Mouse (Mus musculus) liver, embryonic 16.5 days (tissue): ENCODE data around the gene Kcnb1. TPM values are rescaled to one million over a fixed set of nuclear protein-coding genes. Genes with fewer than 3 reads are reported as not detected.

ENCODE experiments used
- ATAC-seq: fragments of 200-750 bp; cut with Nextera tagmentation; 2 replicates; pipeline ENCODE4 v1.8.0; 2017; ENCODE audit warnings: low read depth, mild to moderate bottlenecking, moderate number of reproducible peaks, moderate library complexity
- H3K27ac ChIP-seq: fragments of 300-500 bp; sonication (generic); 2 replicates; pipeline ENCODE4 v1.5.1; 2014; ENCODE audit warnings: mild to moderate bottlenecking, low read length
- H3K27me3 ChIP-seq: fragments of 300-500 bp; sonication (generic); 2 replicates; pipeline ENCODE4 v1.6.1; 2014; ENCODE audit warnings: low read depth, low read length, mixed read lengths; ENCODE audit not compliant: control insufficient read depth, insufficient read depth
- H3K36me3 ChIP-seq: fragments of 300-500 bp; sonication (generic); 2 replicates; pipeline ENCODE4 v1.6.1; 2014; ENCODE audit warnings: mild to moderate bottlenecking; ENCODE audit not compliant: control insufficient read depth, insufficient read depth
- H3K4me1 ChIP-seq: fragments of 300-500 bp; sonication (generic); 2 replicates; pipeline ENCODE4 v1.6.1; 2014; ENCODE audit warnings: low read depth, low read length, mixed read lengths; ENCODE audit not compliant: control insufficient read depth
- H3K4me2 ChIP-seq: fragments of 300-500 bp; sonication (generic); 2 replicates; pipeline ENCODE4 v1.6.1; 2014; ENCODE audit warnings: low read depth, low read length, mixed read lengths
- H3K4me3 ChIP-seq: fragments of 300-500 bp; sonication (generic); 2 replicates; pipeline ENCODE4 v1.5.1; 2014; ENCODE audit warnings: low read depth, mild to moderate bottlenecking, low read length
- H3K9ac ChIP-seq: fragments of 300-500 bp; sonication (generic); 2 replicates; pipeline ENCODE4 v1.6.1; 2014; ENCODE audit warnings: low read depth, low read length
- H3K9me3 ChIP-seq: fragments of 300-500 bp; sonication (generic); replicated peaks from 2 replicates; pipeline ENCODE4 v1.6.1; 2016; ENCODE audit warnings: low read length; ENCODE audit not compliant: control insufficient read depth
- WGBS: fragments of 180-500 bp; shearing (Covaris S2); extraction: QIAGEN DNeasy Blood & Tissue Kit; methylation state at CpG from one replicate; pipeline ENCODE4 v1.1.7; 2014; ENCODE audit not compliant: insufficient replicate concordance; 5-methylcytosine and 5-hydroxymethylcytosine counted together
- polyA plus RNA-seq: library from polyadenylated mRNA; unstranded; fragments of >200 nt; fragmentation: Nextera tagmentation; extraction: Ambion mirVana; gene quantifications from 2 replicates; pipeline ENCODE4 v1.2.1, GENCODE M21; 2015

Kcnb1 gene
- polyA plus RNA-seq, 1 experiment from 2014 or later, result 0.14 TPM

- Histone ChIP-seq H3K4me2 (no peak overlapping the region), H3K9me3 (no peaks in the 10 kb centered on the region), H3K36me3 (no peaks in the 10 kb centered on the region), H3K27me3 (peaks cover 5% of the 10 kb centered on the region; the same call in 1 of the 2 replicates), H3K27ac (no peak overlapping the region), H3K4me3 (no peak overlapping the region), H3K4me1 (no peaks in the 10 kb centered on the region), H3K9ac (no peak overlapping the region)
- WGBS, result 61% methylated on average over 8 of the region's 8 CpGs
- no peak for ATAC-seq
Observed at GRCm38 (mm10) chr2:167181096-167181495, 8.9 kb downstream of the Kcnb1 start.

- H3K4me1 ChIP-seq, result no peaks in the 10 kb centered on the region
- 65% methylated on average over 10 of the region's 10 CpGs for WGBS
- no peaks in the 10 kb centered on the region for H3K36me3 ChIP-seq
- no peak overlapping the region for H3K4me2 ChIP-seq
- no peaks in the 10 kb centered on the region for H3K9me3 ChIP-seq
- H3K27me3 ChIP-seq, result no peaks in the 10 kb centered on the region
- H3K27ac ChIP-seq, result no peak overlapping the region
- no peak for ATAC-seq
- H3K9ac ChIP-seq, result no peak overlapping the region
- no peak overlapping the region for H3K4me3 ChIP-seq
Observed at GRCm38 (mm10) chr2:167179301-167179700, 10.7 kb downstream of the Kcnb1 start.

- Histone ChIP-seq H3K4me3 (no peak overlapping the region), H3K36me3 (no peaks in the 10 kb centered on the region), H3K4me2 (no peak overlapping the region), H3K27me3 (no peaks in the 10 kb centered on the region), H3K27ac (no peak overlapping the region), H3K4me1 (no peaks in the 10 kb centered on the region), H3K9ac (no peak overlapping the region), H3K9me3 (no peaks in the 10 kb centered on the region)
- no peak for ATAC-seq
- WGBS, result 48% methylated on average over 10 of the region's 10 CpGs
Observed at GRCm38 (mm10) chr2:167177231-167177641, 12.7 kb downstream of the Kcnb1 start.

DNA sequence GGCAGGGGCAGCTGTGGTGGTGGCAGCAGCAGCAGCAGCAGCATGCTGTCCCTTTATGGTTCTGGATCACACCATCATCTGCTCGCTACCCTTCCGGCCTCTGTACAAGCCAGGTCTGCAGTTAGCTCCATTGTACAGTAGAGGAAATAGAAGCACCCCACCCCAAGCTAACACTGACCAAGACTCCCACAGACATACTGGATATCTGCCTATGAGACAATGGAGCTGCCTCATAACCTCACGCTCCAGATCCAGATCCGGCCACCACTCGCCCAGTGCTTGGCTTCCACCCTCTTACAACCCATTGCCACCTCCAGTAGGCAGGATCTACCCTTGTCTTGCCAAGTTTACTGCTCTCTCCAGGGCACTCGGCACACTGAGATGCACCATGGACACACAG lies 14.7 kb downstream of the Kcnb1 start:
- H3K4me1 ChIP-seq, result no peaks in the 10 kb centered on the region
- no peak overlapping the region for H3K27ac ChIP-seq
- H3K9me3 ChIP-seq, result no peaks in the 10 kb centered on the region
- H3K4me3 ChIP-seq, result no peak overlapping the region
- no peaks in the 10 kb centered on the region for H3K27me3 ChIP-seq
- no peaks in the 10 kb centered on the region for H3K36me3 ChIP-seq
- 66% methylated on average over 6 of the region's 6 CpGs for WGBS
- no peak overlapping the region for H3K9ac ChIP-seq
- no peak overlapping the region for H3K4me2 ChIP-seq
- ATAC-seq, result no peak

- Histone ChIP-seq H3K4me2 (no peak overlapping the region), H3K27me3 (no peaks in the 10 kb centered on the region), H3K9ac (no peak overlapping the region), H3K27ac (no peak overlapping the region; the same call in 1 of the 2 replicates), H3K36me3 (no peaks in the 10 kb centered on the region), H3K4me3 (no peak overlapping the region), H3K4me1 (no peaks in the 10 kb centered on the region), H3K9me3 (no peaks in the 10 kb centered on the region)
- no peak for ATAC-seq
- WGBS, result 58% methylated on average over 5 of the region's 5 CpGs
Observed at GRCm38 (mm10) chr2:167173051-167173875, 16.7 kb downstream of the Kcnb1 start.

- Histone ChIP-seq H3K4me2 (no peak overlapping the region), H3K36me3 (no peaks in the 10 kb centered on the region), H3K9ac (no peak overlapping the region), H3K9me3 (no peaks in the 10 kb centered on the region), H3K27ac (no peak overlapping the region), H3K4me3 (no peak overlapping the region), H3K27me3 (no peaks in the 10 kb centered on the region), H3K4me1 (no peaks in the 10 kb centered on the region)
- WGBS, result 20% methylated on average over 11 of the region's 11 CpGs
- ATAC-seq, result no peak
Observed at GRCm38 (mm10) chr2:167167515-167168212, 22.3 kb downstream of the Kcnb1 start.

GRCm38 (mm10) chr2:167163600-167163999 lies 26.4 kb downstream of the Kcnb1 start:
- H3K4me1 ChIP-seq, result no peaks in the 10 kb centered on the region
- H3K9ac ChIP-seq, result no peak overlapping the region
- 62% methylated on average over 9 of the region's 9 CpGs for WGBS
- H3K27me3 ChIP-seq, result no peaks in the 10 kb centered on the region
- ATAC-seq, result no peak
- H3K27ac ChIP-seq, result no peak overlapping the region
- no peak overlapping the region for H3K4me3 ChIP-seq
- no peak overlapping the region for H3K4me2 ChIP-seq
- no peaks in the 10 kb centered on the region for H3K9me3 ChIP-seq
- H3K36me3 ChIP-seq, result no peaks in the 10 kb centered on the region

GRCm38 (mm10) chr2:167163134-167163533 lies 26.8 kb downstream of the Kcnb1 start:
- Histone ChIP-seq H3K9me3 (no peaks in the 10 kb centered on the region), H3K36me3 (no peaks in the 10 kb centered on the region), H3K4me3 (no peak overlapping the region), H3K27me3 (no peaks in the 10 kb centered on the region), H3K9ac (no peak overlapping the region), H3K4me1 (no peaks in the 10 kb centered on the region), H3K27ac (no peak overlapping the region), H3K4me2 (no peak overlapping the region)
- WGBS, result 75% methylated on average over 10 of the region's 10 CpGs
- ATAC-seq, result no peak

DNA sequence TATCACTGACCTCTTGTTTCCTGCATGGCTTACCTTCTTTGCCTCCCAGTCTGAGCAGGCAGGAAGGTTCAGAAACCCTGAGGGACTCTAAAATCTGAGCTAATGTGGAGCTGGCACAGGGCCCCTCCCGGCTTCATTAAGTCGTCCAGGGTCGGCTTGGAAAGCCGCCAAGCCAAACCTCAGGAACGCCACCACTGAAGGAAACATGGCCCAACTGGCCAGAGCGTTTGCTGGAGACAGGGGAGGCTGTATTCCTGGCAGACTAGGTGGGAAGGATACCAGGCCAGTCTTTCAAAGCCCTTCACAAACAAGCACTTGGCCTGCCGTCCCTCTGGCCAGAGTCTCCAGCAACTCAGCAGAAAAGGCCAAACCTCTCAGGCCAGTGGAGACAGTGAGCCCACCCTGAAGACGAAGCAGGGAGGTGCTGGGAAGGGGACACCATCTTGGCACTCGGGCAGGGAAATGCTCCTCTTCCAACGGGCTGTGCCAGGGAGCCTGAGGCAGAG lies 27.4 kb downstream of the Kcnb1 start:
- H3K27ac ChIP-seq, result no peak overlapping the region
- 64% methylated on average over 10 of the region's 10 CpGs for WGBS
- no peak for ATAC-seq
- no peaks in the 10 kb centered on the region for H3K27me3 ChIP-seq
- no peaks in the 10 kb centered on the region for H3K9me3 ChIP-seq
- no peak overlapping the region for H3K4me2 ChIP-seq
- no peak overlapping the region for H3K4me3 ChIP-seq
- no peaks in the 10 kb centered on the region for H3K36me3 ChIP-seq
- H3K9ac ChIP-seq, result no peak overlapping the region
- no peaks in the 10 kb centered on the region for H3K4me1 ChIP-seq
